Mouse (Mus musculus) right cerebral cortex, adult 18-20 months (tissue): ENCODE measurements at regions not wholly inside any gene's neighbourhood (a gene's known extent, or its start where the extent isn't known, plus 50 kb on each side); places are given as distances from the start of the nearest gene placed in this dataset.

Experiments used
- DNase-seq: peaks from one replicate; pipeline ENCODE4 v3.0.0; 2022; ENCODE audit warnings: mixed read lengths

GRCm38 (mm10) chr6:117622946-117623345 lies 218.0 kb upstream of the Zfp637 start:
- no peak for DNase-seq

GRCm38 (mm10) chr6:117625716-117626115 lies 215.3 kb upstream of the Zfp637 start:
- DNase-seq = no peak

- DNase-seq = no peak
Observed at GRCm38 (mm10) chr6:117627461-117627860, 213.5 kb upstream of the Zfp637 start.

GRCm38 (mm10) chr6:117646628-117647027 lies 194.4 kb upstream of the Zfp637 start:
- peak; percentile 6 for DNase-seq

- no peak for DNase-seq
Observed at GRCm38 (mm10) chr6:117650541-117650940, 190.4 kb upstream of the Zfp637 start.

- DNase-seq = no peak
Observed at GRCm38 (mm10) chr6:117651551-117651950, 189.4 kb upstream of the Zfp637 start.

DNA sequence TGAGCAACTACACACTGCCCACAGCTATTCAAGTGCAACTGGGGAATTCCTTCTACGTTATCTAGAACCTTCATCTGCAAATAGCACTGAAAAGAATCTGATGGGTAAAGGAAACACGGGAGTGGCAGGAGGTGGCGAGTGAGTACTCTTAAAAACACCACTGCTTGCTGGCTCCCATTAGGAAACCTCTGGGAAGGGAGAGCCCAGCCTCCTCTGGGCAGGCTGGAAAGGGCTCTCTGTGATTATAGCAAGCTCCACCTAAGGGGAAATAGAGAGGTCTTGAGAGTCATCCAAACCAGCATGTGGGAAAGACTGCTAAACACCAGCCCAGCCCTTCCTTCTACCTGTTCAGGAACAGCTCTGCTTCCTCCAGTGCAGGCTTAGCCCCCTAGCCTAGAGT lies 189.0 kb upstream of the Zfp637 start:
- DNase-seq = no peak

- peak; percentile 3 for DNase-seq
Observed at GRCm38 (mm10) chr6:117652917-117653316, 188.1 kb upstream of the Zfp637 start.

- DNase-seq = no peak
Observed at GRCm38 (mm10) chr6:117653886-117654425, 187.0 kb upstream of the Zfp637 start.

DNA sequence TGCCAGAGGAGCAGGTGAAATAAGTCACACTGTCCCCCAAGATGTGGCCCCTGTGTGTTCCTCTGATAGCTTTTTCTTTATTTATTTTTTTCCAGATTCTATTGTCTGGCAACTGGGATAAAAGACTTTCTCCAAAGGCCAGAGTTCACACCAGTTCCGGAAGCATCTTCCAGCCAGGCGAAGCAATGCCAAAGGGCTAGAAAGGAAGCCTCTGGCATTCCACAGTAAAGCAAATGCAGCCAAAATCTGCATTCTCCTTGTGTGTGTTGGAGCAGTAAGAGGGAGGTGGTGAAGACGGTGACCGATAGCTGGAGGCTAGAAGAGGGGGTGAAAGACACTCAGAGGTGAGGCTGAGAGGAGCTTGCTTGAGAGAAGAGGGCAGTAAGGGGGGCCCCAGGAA lies 185.0 kb upstream of the Zfp637 start:
- DNase-seq = no peak

DNA sequence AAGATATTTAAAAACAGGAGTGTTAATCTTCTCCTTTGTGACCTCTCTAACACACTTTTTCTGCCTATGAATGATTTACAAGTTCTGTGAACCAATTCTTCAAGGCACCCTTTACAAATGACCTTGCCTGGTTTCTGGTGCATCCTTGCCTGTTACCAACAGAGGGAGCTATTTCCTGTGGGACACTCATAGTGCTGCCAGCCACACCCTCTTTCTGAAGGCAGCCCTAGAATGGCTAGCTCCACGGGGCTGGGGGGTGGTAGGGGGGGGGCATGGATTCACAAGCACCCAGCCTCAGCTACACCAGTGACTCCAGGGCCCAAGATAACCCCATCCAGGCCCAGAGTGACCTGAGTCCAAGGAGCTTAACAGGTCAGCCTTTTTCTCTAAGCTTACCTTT lies 180.4 kb upstream of the Zfp637 start:
- DNase-seq = no peak

DNA sequence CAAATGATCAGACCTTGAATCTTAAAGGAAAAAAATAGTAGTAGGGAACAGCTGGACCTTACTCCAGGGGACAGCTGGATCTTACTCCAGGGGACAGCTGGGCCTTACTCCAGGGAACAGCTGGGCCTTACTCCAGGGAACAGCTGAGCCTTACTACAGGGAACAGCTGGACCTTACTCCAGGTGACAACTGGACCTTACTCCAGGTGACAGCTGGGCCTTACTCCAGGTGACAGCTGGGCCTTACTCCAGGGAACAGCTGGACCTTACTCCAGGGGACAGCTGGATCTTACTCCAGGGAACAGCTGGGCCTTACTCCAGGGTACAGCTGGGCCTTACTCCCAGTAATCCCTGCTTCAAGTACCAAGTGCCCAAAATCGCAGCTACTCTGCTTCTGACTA lies 178.3 kb upstream of the Zfp637 start:
- DNase-seq = no peak

- no peak for DNase-seq
Observed at GRCm38 (mm10) chr6:117670337-117670736, 170.6 kb upstream of the Zfp637 start.

DNA sequence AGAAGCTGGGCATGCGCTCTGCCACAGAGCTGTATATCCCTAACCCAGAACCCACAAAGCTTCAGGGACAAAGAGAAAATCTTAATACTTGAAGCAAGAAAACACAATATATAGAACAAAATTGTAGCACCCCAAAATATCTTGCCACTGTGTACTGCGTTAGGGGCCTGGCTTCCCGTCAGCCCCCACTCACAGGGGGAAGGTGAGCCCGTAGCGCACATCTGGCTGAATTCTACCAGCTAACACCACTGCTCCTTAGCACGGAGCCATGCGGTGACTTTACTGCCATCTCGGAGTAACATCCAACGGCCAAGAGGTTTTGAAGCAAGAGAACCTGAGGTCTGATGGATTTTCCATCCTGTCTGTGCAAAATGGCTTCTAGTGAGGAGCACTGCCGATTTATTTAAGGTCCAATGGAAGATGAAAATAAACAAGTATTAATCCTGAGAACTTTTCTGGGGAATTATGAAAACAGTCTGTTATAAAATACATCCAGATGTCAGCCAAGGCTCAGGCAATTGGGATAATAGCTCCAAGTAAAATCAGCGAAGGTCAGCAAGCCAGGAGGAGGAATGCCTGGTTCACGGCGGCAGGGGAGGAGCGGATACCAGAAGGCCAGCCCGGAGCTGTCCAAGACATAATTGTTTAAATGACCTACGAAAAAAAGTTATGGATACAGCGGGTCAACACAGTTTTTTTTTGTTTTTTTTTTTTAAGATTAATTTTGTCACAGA lies 170.0 kb upstream of the Zfp637 start:
- DNase-seq = no peak

- DNase-seq = peak; percentile 3
Observed at GRCm38 (mm10) chr6:117675059-117675800, 165.8 kb upstream of the Zfp637 start.

DNA sequence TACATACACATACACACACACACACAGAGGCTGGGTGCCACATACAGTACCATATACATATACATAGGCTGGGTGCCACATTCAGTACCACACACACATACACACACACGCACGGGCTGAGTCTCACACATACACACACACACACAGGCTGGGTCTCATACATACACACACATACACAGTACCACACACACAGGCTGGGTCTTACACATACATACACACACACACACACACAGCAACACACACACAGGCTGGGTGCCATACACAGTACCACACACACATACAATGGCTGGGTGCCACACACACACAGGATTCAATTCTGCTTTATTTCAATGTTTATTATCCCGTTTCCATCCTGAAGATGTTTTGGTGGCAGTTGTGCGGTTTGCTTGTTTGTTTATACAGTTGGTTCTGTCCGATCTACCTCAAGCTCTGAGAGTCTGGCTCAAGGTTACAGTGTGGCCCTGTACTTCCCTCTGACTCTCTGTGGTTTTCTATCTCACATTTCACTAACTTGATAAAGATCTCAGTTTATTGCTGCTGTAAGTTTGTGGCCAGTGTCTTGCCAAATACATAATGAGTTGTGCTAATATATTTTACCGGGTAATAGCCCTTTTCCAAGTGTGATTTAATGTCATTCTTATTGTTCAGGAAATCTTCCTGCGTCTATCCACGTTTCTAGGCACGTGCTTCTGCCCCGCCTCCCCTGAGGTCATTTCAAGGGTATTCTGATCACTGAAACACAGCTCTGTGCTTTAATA lies 164.7 kb upstream of the Zfp637 start:
- no peak for DNase-seq

GRCm38 (mm10) chr6:117677062-117677461 lies 163.9 kb upstream of the Zfp637 start:
- DNase-seq = no peak

- DNase-seq = no peak
Observed at GRCm38 (mm10) chr6:117677821-117678220, 163.2 kb upstream of the Zfp637 start.

DNA sequence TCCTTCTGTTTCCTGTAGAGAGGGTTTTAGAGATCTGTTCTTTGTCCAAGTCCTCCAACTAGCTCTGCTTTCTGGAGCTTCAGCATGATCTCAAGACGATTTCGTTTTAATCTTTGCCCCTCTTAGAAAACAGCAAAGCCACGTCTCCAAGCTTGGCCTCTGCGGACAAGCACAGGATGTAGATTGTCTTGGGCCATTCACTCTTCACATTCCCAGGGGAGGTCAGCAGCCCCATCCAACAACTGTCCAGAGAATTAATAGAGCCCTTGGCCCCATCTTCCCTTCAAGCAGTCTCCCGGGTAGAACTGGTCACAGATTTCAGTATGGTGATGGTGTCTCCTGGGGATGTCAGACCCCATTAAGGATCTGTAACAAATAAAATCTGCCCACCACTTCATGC lies 162.7 kb upstream of the Zfp637 start:
- DNase-seq = no peak

GRCm38 (mm10) chr6:117678877-117679276 lies 162.1 kb upstream of the Zfp637 start:
- no peak for DNase-seq

GRCm38 (mm10) chr6:117686212-117686611 lies 154.8 kb upstream of the Zfp637 start:
- peak; percentile 8 for DNase-seq

DNA sequence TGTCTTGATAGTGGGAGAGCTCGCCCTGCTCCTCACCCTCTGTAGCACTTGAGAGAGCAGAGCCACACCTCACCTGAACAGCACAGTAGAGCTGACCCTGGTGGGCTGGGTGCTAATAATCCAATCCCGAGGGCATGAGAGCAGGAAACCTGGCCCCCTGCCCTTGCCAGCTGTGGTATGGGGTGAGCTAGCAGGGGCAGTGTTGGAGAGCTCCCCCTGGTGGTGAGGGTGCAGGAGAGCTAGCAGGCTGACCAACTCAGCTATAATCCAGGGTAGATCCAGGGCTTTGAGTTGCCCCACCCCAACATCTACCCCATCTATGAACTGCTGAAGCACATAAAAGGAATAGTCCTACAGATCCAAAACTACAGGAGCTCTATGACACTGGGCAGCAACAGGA lies 153.9 kb upstream of the Zfp637 start:
- no peak for DNase-seq

DNA sequence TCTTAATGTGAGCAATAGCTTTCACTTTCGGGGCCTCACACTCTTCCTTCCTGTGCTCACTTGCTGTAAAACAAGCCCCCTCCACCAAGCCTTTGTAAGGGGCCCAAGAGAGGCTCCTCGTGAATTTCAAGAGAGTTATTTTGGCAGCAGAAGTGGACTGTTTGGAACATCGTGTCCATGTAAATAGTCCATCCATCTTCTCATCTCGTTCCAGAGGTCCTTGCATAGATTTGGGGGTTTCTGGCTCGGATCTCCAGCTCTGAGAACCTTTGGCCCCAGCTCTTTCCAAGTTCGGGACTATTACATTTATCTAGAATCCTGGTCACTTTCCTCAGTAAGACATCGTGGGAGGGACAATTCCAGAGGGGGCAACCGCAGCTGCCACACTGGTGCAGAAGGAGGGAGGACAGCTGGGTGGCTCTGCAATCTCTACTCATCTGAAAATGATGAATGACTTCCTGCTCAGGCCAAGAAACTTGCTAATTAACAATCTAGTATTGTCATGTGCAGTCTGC lies 152.3 kb upstream of the Zfp637 start:
- no peak for DNase-seq
